Mouse (Mus musculus): ENCODE measurements at regions not wholly inside any gene's neighbourhood (a gene's known extent, or its start where the extent isn't known, plus 50 kb on each side); places are given as distances from the start of the nearest gene placed in this dataset.

- TF ChIP-seq POLR2A (IDR thresholded peaks at IDR 0.05; ENCODE audit: borderline replicate concordance, control insufficient read depth, low read depth, low read length) (no peak), CTCF (IDR thresholded peaks at IDR 0.05; ENCODE audit: control insufficient read depth, insufficient read depth, low read length) (no peak)
Measured at GRCm38 (mm10) chr8:25388811-25389210, 564.6 kb upstream of the Adam5 start.
